Comparison of ENCODE assay signal across 27 mouse cellular contexts in the genomic region with DNA sequence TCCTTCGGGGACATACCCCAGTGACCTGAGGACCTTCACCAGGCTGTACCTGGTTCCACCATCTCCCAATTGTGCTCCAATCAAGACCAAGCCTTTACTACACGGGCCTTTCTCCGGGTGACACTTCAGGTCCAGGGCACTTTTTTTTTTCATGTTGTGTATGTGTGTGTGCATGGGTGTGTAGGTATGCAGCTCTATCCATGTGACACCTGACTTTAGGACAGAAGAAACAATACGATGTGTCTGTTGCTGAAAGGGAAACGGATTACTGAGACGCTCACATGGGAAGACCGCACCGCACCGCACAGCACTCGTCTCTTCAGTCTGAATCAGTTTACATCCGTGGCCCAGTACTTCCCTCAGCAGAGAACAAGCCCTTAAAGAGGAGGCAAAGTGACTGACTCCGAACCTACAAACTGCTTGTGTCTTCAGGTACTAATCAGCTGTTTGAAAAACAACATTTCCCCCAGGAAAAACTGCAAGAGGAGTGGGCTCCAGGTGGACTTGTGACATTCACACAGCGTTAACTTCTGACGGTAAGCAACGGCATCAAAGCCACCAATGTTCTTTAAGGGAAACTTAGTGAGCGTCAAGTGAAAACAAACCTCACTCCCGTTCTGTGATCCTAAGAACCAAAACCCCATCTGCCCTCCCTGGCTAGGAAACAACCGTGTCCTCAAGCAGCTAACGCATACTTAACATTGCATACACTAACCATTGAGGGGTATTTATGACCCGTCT. TPM values are rescaled to one million over a fixed set of nuclear protein-coding genes. Genes with fewer than 3 reads are reported as not detected.
A peak's percentile ranks its signal among the peaks of the same experiment; 100 is the strongest.
DNase-seq lines count a peak whose midpoint lies in the region; ATAC-seq and TF ChIP-seq lines count a peak whose summit lies in the region.
"Had no signal": no experiment of that assay in that cellular context is flagged by ENCODE, and none has a peak within 500 bp of the region (broad histone marks: within the 10 kb centered on the region; RNA-seq: fewer than 3 reads in every experiment).

No protein-coding gene starts in this region.

- no peak for ATAC-seq in CD4-positive, CD25-positive, alpha-beta regulatory T cell, adult 4 months
- ATAC-seq: forebrain, embryonic 14.5 days; forebrain, postnatal 0 days; hindbrain, postnatal 0 days; intestine, postnatal 0 days; Patski had no signal

- peaks cover 6% of the 10 kb centered on the region; the same call in 1 of the 2 replicates for H3K4me1 ChIP-seq in spleen, adult 2 months (ENCODE audit: control insufficient read depth, insufficient read depth, insufficient read length)
- H3K4me1 ChIP-seq: embryonic facial prominence, embryonic 12.5 days had no signal

- peaks cover 8% of the 10 kb centered on the region for H3K36me3 ChIP-seq in spleen, adult 2 months (ENCODE audit: control insufficient read depth, insufficient read depth, low read length)

- DNase-seq in CD4-positive, CD25-positive, alpha-beta regulatory T cell, adult 2 months (ENCODE audit: low read depth, low spot score): peak; percentile 51
- no peak for DNase-seq in spleen, adult 2 months (ENCODE audit: low read depth in 1 of 2, low spot score in 2 of 2)
- DNase-seq in spleen, adult 18-20 months: no peak
- DNase-seq in naive thymus-derived CD4-positive, alpha-beta T cell, adult 2 months (ENCODE audit: low read depth): peak; percentile 81
- no peak for DNase-seq in adrenal gland, postnatal 25 days
- DNase-seq: adrenal gland, adult 8-10 months; adrenal gland, postnatal 36 days; cerebellum, adult 18-20 months; cerebellum, adult 9-10 months; cerebellum, postnatal 14 days; forebrain, postnatal 0 days; gastrocnemius, adult 2 months; gastrocnemius, postnatal 14 days; heart, adult 18-20 months; heart, postnatal 10 days; heart, postnatal 4 days had no signal

- no peak for TF ChIP-seq CTCF in spleen, adult 2 months (IDR thresholded peaks at IDR 0.05; ENCODE audit: extremely low read depth, insufficient read depth, insufficient read length, insufficient replicate concordance)

- H3K27me3 ChIP-seq in spleen, adult 2 months (ENCODE audit: control insufficient read depth, insufficient read depth, low read length): no peaks in the 10 kb centered on the region
- H3K27me3 ChIP-seq: CH12.LX; embryonic facial prominence, embryonic 12.5 days; embryonic facial prominence, embryonic 15.5 days; heart, embryonic 12.5 days; heart, embryonic 15.5 days; Patski had no signal

- WGBS in spleen, adult 2 months: 87% methylated on average over 20 of the region's 20 CpGs

- no peak overlapping the region for H3K4me3 ChIP-seq in spleen, adult 2 months (ENCODE audit: extremely low read depth, insufficient read depth, insufficient read length)
- H3K4me3 ChIP-seq: embryonic facial prominence, embryonic 12.5 days; embryonic facial prominence, embryonic 15.5 days; gastrocnemius, adult 2 months; heart, embryonic 12.5 days; heart, embryonic 15.5 days had no signal

- no peak for TF ChIP-seq POLR2A in spleen, adult 2 months (IDR thresholded peaks at IDR 0.05; ENCODE audit: low read depth, low read length)

- peak overlapping the region; percentile 85 for H3K27ac ChIP-seq in spleen, adult 2 months (ENCODE audit: insufficient read depth, low read length)
- H3K27ac ChIP-seq: embryonic facial prominence, embryonic 12.5 days; embryonic facial prominence, embryonic 15.5 days; gastrocnemius, adult 2 months; heart, embryonic 15.5 days; hindbrain, embryonic 14.5 days; hindbrain, postnatal 0 days had no signal

RNA-seq across cellular contexts. Expression of a gene that starts 36.0 kb away (rescaled TPM):
- polyA plus RNA-seq in CD4-positive, CD25-positive, alpha-beta regulatory T cell, adult 4 months (2017; shearing (Covaris generic)): 10 to 100 TPM; 40.5 to 61.6 TPM
- polyA plus RNA-seq in spleen, adult 2 months (2012; rRNA removed): 7.8 TPM in 2 replicates
- total RNA-seq in adrenal gland, postnatal 25 days (2021): 26.2 and 42.6 TPM in 2 replicates

RNA-seq across cellular contexts. Expression of a gene that starts 36.0 kb away (rescaled TPM):
- 10 to 100 TPM in 1 of 2 experiments, 1 to 10 TPM in 1; 7.0 to 10.6 TPM for polyA plus RNA-seq in CD4-positive, CD25-positive, alpha-beta regulatory T cell, adult 4 months (2017; shearing (Covaris generic))
- 4.4 and 4.7 TPM in 2 replicates for polyA plus RNA-seq in spleen, adult 2 months (2012; rRNA removed)
- 25.1 and 26.4 TPM in 2 replicates for total RNA-seq in adrenal gland, postnatal 25 days (2021)

Comparison
In these comparisons a context has a peak if more than half of its experiments do, and no peak if none do; other contexts are left out.
1. DNase-seq: peak in CD4-positive, CD25-positive, alpha-beta regulatory T cell, adult 2 months (single experiment) and naive thymus-derived CD4-positive, alpha-beta T cell, adult 2 months (single experiment); none in spleen, adult 2 months (0 of 2), spleen, adult 18-20 months (0 of 2) and adrenal gland, postnatal 25 days (single experiment).